Mouse (Mus musculus) MEL (cell line): ENCODE measurements around the gene Mbnl1. TPM values are rescaled to one million over a fixed set of nuclear protein-coding genes. Genes with fewer than 3 reads are reported as not detected.

Source experiments
- DNase-seq: peaks from one replicate; pipeline ENCODE4 v3.0.0; 2011; ENCODE audit warnings: low read depth, low spot score
- H3K27ac ChIP-seq: 2 replicates; pipeline ENCODE4 v1.5.1; 2012; ENCODE audit warnings: low read depth, mild to moderate bottlenecking, control low read depth, low read length, moderate library complexity; ENCODE audit not compliant: control insufficient read depth
- H3K27me3 ChIP-seq, 2 experiments: fragments of 150-350 bp in 1 of 2; sonication (generic) in 1 of 2; 2 replicates each; pipeline ENCODE4 v1.6.1; 2012; ENCODE audit warnings: low read length in 2 of 2, mild to moderate bottlenecking in 2 of 2, improper control_type of control experiment in 1 of 2, moderate library complexity in 1 of 2; ENCODE audit not compliant: insufficient read depth in 2 of 2, control insufficient read depth in 1 of 2
- H3K36me3 ChIP-seq, 2 experiments: 2 replicates each; pipeline ENCODE4 v1.6.1; 2012 to 2014; ENCODE audit warnings: low read length in 2 of 2, improper control_type of control experiment in 1 of 2, inconsistent platforms in 1 of 2, mild to moderate bottlenecking in 1 of 2; ENCODE audit not compliant: insufficient read depth in 2 of 2, control insufficient read depth in 1 of 2
- H3K4me1 ChIP-seq, 2 experiments: fragments of 150-350 bp in 1 of 2; sonication (generic) in 1 of 2; 2 replicates each; pipeline ENCODE4 v1.6.1; 2012; ENCODE audit warnings: low read length in 2 of 2, improper control_type of control experiment in 1 of 2, mild to moderate bottlenecking in 1 of 2; ENCODE audit not compliant: insufficient read depth in 2 of 2, control insufficient read depth in 1 of 2
- H3K4me3 ChIP-seq, 2 experiments: fragments of 150-350 bp in 1 of 2; sonication (generic) in 1 of 2; 2 replicates each; pipeline ENCODE4 v1.5.1; 2012; ENCODE audit warnings: low read depth in 2 of 2, low read length in 2 of 2, mild to moderate bottlenecking in 2 of 2, moderate library complexity in 2 of 2, control low read depth in 1 of 2, improper control_type of control experiment in 1 of 2; ENCODE audit not compliant: control insufficient read depth in 1 of 2, insufficient read depth in 1 of 2
- H3K79me2 ChIP-seq: 2 replicates; pipeline ENCODE4 v1.6.1; 2012; ENCODE audit warnings: mild to moderate bottlenecking, low read length, moderate library complexity; ENCODE audit not compliant: control insufficient read depth, poor library complexity, insufficient read depth
- H3K9ac ChIP-seq: 2 replicates; pipeline ENCODE4 v1.6.1; 2012; ENCODE audit warnings: low read depth, mild to moderate bottlenecking, control low read depth, low read length, moderate library complexity; ENCODE audit not compliant: control insufficient read depth, poor library complexity, severe bottlenecking
- H3K9me3 ChIP-seq: fragments of 150-350 bp; sonication (generic); replicated peaks from 2 replicates; pipeline ENCODE4 v1.6.1; 2012; ENCODE audit warnings: mild to moderate bottlenecking, low read length, improper control_type of control experiment, moderate library complexity; ENCODE audit not compliant: insufficient read depth
- CHD1 ChIP-seq: IDR thresholded peaks from 2 replicates; pipeline ENCODE4 v1.6.1; 2012; ENCODE audit warnings: low read depth, mild to moderate bottlenecking, inconsistent platforms, low read length, improper control_type of control experiment
- CHD2 ChIP-seq: IDR thresholded peaks from 2 replicates; pipeline ENCODE4 v1.6.1; 2011; ENCODE audit warnings: low read length, improper control_type of control experiment
- E2F4 ChIP-seq: IDR thresholded peaks from 2 replicates; pipeline ENCODE4 v1.6.1; 2011; ENCODE audit warnings: low read depth, low read length, improper control_type of control experiment, borderline replicate concordance
- ELF1 ChIP-seq: IDR thresholded peaks from 2 replicates; pipeline ENCODE4 v1.6.1; 2014; ENCODE audit warnings: low read depth, mild to moderate bottlenecking, inconsistent platforms, low read length, improper control_type of control experiment, moderate library complexity
- EP300 ChIP-seq, 2 experiments: IDR thresholded peaks; 2 replicates each; pipeline ENCODE4 v1.6.1; 2011; ENCODE audit warnings: improper control_type of control experiment in 2 of 2, low read length in 2 of 2, low read depth in 1 of 2, mild to moderate bottlenecking in 1 of 2
- GATA1 ChIP-seq: IDR thresholded peaks from 2 replicates; pipeline ENCODE4 v1.6.1; 2011; ENCODE audit warnings: low read depth, low read length, improper control_type of control experiment
- HCFC1 ChIP-seq: IDR thresholded peaks from 2 replicates; pipeline ENCODE4 v1.6.1; 2012; ENCODE audit warnings: low read depth, mild to moderate bottlenecking, inconsistent platforms, low read length, improper control_type of control experiment, moderate library complexity
- JUND ChIP-seq: IDR thresholded peaks from 2 replicates; pipeline ENCODE4 v1.6.1; 2011; ENCODE audit warnings: low read depth, mild to moderate bottlenecking, improper control_type of control experiment, low read length
- MAFK ChIP-seq: IDR thresholded peaks from 2 replicates; pipeline ENCODE4 v1.6.1; 2011; ENCODE audit warnings: low read depth, mild to moderate bottlenecking, low read length, improper control_type of control experiment, borderline replicate concordance
- MEF2A ChIP-seq: IDR thresholded peaks from 2 replicates; pipeline ENCODE4 v1.6.1; 2014; ENCODE audit warnings: low read depth, mild to moderate bottlenecking, inconsistent platforms, low read length, improper control_type of control experiment; ENCODE audit not compliant: poor library complexity, insufficient replicate concordance, severe bottlenecking; ENCODE audit errors: extremely low read depth
- MXI1 ChIP-seq: IDR thresholded peaks from 2 replicates; pipeline ENCODE4 v1.6.1; 2011; ENCODE audit warnings: mild to moderate bottlenecking, low read depth, low read length, improper control_type of control experiment
- MYC ChIP-seq: IDR thresholded peaks from 2 replicates; pipeline ENCODE4 v1.6.1; 2011; ENCODE audit warnings: low read depth, mild to moderate bottlenecking, low read length, improper control_type of control experiment, moderate library complexity
- NELFE ChIP-seq: IDR thresholded peaks from 2 replicates; pipeline ENCODE4 v1.6.1; 2011; ENCODE audit warnings: low read depth, low read length, improper control_type of control experiment
- POLR2AphosphoS2 ChIP-seq: IDR thresholded peaks from 2 replicates; pipeline ENCODE4 v1.6.1; 2011; ENCODE audit warnings: low read length, improper control_type of control experiment
- RAD21 ChIP-seq: IDR thresholded peaks from 2 replicates; pipeline ENCODE4 v1.6.1; 2011; ENCODE audit warnings: mild to moderate bottlenecking, low read depth, low read length, improper control_type of control experiment
- SMC3 ChIP-seq: IDR thresholded peaks from 2 replicates; pipeline ENCODE4 v1.6.1; 2011; ENCODE audit warnings: low read depth, low read length, improper control_type of control experiment
- TAL1 ChIP-seq: IDR thresholded peaks from 2 replicates; pipeline ENCODE4 v1.6.1; 2012; ENCODE audit warnings: mild to moderate bottlenecking, inconsistent platforms, low read length, moderate library complexity, mixed read lengths
- UBTF ChIP-seq: IDR thresholded peaks from 2 replicates; pipeline ENCODE4 v1.6.1; 2012; ENCODE audit warnings: low read depth, mild to moderate bottlenecking, inconsistent platforms, low read length, improper control_type of control experiment, moderate library complexity, borderline replicate concordance; ENCODE audit not compliant: insufficient read depth
- USF2 ChIP-seq, 2 experiments: IDR thresholded peaks; 2 replicates each; pipeline ENCODE4 v1.6.1; 2011 to 2012; ENCODE audit warnings: improper control_type of control experiment in 2 of 2, low read length in 2 of 2, borderline replicate concordance in 1 of 2, inconsistent platforms in 1 of 2, low read depth in 1 of 2, mild to moderate bottlenecking in 1 of 2; ENCODE audit not compliant: insufficient read depth in 1 of 2
- ZMIZ1 ChIP-seq: IDR thresholded peaks from 2 replicates; pipeline ENCODE4 v1.6.1; 2012; ENCODE audit warnings: low read depth, mild to moderate bottlenecking, inconsistent platforms, low read length, improper control_type of control experiment, moderate library complexity
- ZNF384 ChIP-seq: IDR thresholded peaks from 2 replicates; pipeline ENCODE4 v1.6.1; 2012; ENCODE audit warnings: low read depth, mild to moderate bottlenecking, inconsistent platforms, low read length, improper control_type of control experiment
- polyA plus RNA-seq, 2 experiments: library from polyadenylated mRNA; stranded (reverse) in 1 of 2; unstranded in 1 of 2; fragments of >175 nt in 1 of 2; fragments of >200 nt in 1 of 2; gene quantifications; 2 replicates each; pipeline versions ENCODE4 v1.2.1 to v1.2.4; 2012; ENCODE audit warnings: low replicate concordance in 2 of 2, low read depth in 1 of 2; ENCODE audit not compliant: insufficient read length in 2 of 2, insufficient read depth in 1 of 2, missing spikeins in 1 of 2
- total RNA-seq: library from RNA; depleted of rRNA; stranded (reverse); fragments of 300-350 nt; gene quantifications from 2 replicates; pipeline ENCODE4 v1.2.3, GENCODE M21; 2012

The Mbnl1 gene
- total and polyA plus RNA-seq, 3 experiments: 250 to 371 (median 341) TPM

GRCm38 (mm10) chr3:60546904-60547303 is 74.3 kb downstream of the Mbnl1 start:
- Histone ChIP-seq H3K9me3 (no peaks in the 10 kb centered on the region), H3K27ac (no peak overlapping the region), H3K4me3 (no peak overlapping the region), H3K9ac (no peak overlapping the region), H3K36me3 (peaks cover 8 to 15% of the 10 kb centered on the region in 2 experiments), H3K27me3 (no peaks in the 10 kb centered on the region), H3K79me2 (peaks cover 26% of the 10 kb centered on the region; the same call in 1 of the 2 replicates), H3K4me1 (peaks cover 4 to 8% of the 10 kb centered on the region in 2 experiments)
- TF ChIP-seq MXI1 (no peak), HCFC1 (no peak), EP300 (IDR thresholded peaks at IDR 0.05; ENCODE audit: low read depth in 1 of 2, low read length in 2 of 2) (no peak), MYC (no peak)
- no peak for DNase-seq

DNA sequence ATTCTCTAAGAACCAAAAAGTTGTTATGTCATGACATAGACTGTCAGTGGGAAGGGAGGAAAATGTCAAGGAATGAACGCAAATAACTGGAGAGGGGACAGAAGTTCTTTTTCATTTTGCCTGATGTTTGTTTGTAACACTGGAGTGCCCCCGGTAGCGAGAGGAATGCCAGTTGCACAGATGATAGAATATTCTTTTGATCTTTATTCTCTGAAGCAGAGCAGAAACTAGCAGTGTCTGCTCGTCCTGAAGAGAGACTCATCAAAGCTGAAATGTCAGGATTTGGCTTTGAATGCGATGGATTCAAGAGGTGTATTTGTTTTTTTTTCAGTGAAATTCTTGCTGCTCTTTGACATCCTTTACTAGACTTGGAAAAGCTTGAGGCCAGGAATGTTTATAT is 77.9 kb downstream of the Mbnl1 start:
- TF ChIP-seq E2F4: no peak
- no peak for TF ChIP-seq MXI1
- TF ChIP-seq RAD21: no peak
- no peak for TF ChIP-seq UBTF
- no peak for TF ChIP-seq CHD1
- no peak for TF ChIP-seq MAFK
- no peak for TF ChIP-seq ELF1
- TF ChIP-seq GATA1: no peak
- no peak for TF ChIP-seq JUND
- H3K27ac ChIP-seq: no peak overlapping the region
- peaks cover 3 to 6% of the 10 kb centered on the region in 2 experiments for H3K4me1 ChIP-seq
- H3K9ac ChIP-seq: no peak overlapping the region
- no peak for DNase-seq
- no peaks in the 10 kb centered on the region for H3K27me3 ChIP-seq
- H3K4me3 ChIP-seq: no peak overlapping the region
- peaks cover 7 to 9% of the 10 kb centered on the region in 2 experiments for H3K36me3 ChIP-seq
- no peaks in the 10 kb centered on the region for H3K9me3 ChIP-seq
- peaks cover 28% of the 10 kb centered on the region for H3K79me2 ChIP-seq

DNA sequence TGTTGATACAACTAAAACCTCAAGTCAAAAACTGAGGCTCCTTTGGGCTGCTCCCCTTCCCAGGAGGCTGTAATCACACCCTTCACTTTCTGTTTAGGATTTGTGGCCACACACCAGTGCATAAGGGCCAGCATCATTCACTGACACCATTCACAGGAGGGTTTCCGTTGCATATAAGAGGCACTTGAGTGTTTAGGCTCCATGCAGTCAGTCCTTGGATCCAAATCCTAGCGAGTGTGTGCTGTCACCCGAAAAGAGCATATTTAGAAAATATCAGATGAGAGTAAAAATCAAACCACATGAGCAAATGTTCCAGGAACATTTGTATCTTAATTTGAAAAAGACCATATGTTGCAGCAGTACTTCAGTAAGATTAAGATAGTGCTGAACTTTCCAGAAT is 79.0 kb downstream of the Mbnl1 start:
- Histone ChIP-seq H3K36me3 (peaks cover 3 to 10% of the 10 kb centered on the region in 2 experiments), H3K9me3 (no peaks in the 10 kb centered on the region), H3K27ac (no peak overlapping the region), H3K4me3 (no peak overlapping the region), H3K27me3 (no peaks in the 10 kb centered on the region), H3K79me2 (peaks cover 31% of the 10 kb centered on the region), H3K4me1 (peaks cover 0 to 2% of the 10 kb centered on the region in 2 experiments; a peak in 2 of 4 replicates), H3K9ac (no peak overlapping the region)
- no peak for DNase-seq
- TF ChIP-seq MEF2A: no peak
- no peak for TF ChIP-seq POLR2AphosphoS2
- no peak for TF ChIP-seq EP300 (IDR thresholded peaks at IDR 0.05; ENCODE audit: low read depth in 1 of 2, low read length in 2 of 2)
- no peak for TF ChIP-seq NELFE
- no peak for TF ChIP-seq ZMIZ1
- no peak for TF ChIP-seq HCFC1
- no peak for TF ChIP-seq TAL1
- no peak for TF ChIP-seq CHD2
- no peak for TF ChIP-seq JUND
- TF ChIP-seq MYC: no peak
- no peak for TF ChIP-seq MXI1
- no peak for TF ChIP-seq ZNF384
- no peak for TF ChIP-seq SMC3
- no peak for TF ChIP-seq USF2 (IDR thresholded peaks at IDR 0.05; ENCODE audit: borderline replicate concordance in 1 of 2, insufficient read depth in 1 of 2, low read depth in 1 of 2, low read length in 2 of 2)
